Mouse (Mus musculus) A20 (cell line): Measurements from ENCODE around the gene Leng9.
A peak's percentile ranks its signal among the peaks of the same experiment; 100 is the strongest.

Experiments
- DNase-seq: peaks from one replicate; pipeline ENCODE4 v3.0.0-alpha.2; 2011; ENCODE audit warnings: low read depth, low spot score

Leng9 gene

GRCm38 (mm10) chr7:4124315-4124759 lies 25.8 kb downstream of the Leng9 start:
- DNase-seq = peak; percentile 39

- no peak for DNase-seq
Measured at GRCm38 (mm10) chr7:4123732-4124131, 26.4 kb downstream of the Leng9 start.

- no peak for DNase-seq
Measured at GRCm38 (mm10) chr7:4122783-4123182, 27.4 kb downstream of the Leng9 start.

GRCm38 (mm10) chr7:4122076-4122768 lies 28.0 kb downstream of the Leng9 start:
- no peak for DNase-seq

GRCm38 (mm10) chr7:4119976-4120921 lies 29.9 kb downstream of the Leng9 start:
- DNase-seq = no peak

GRCm38 (mm10) chr7:4119344-4119902 lies 30.8 kb downstream of the Leng9 start, which contains the start of gene Ttyh1:
TSS of gene Ttyh1 (plus strand) at chr7:4119408.
- DNase-seq = no peak

- no peak for DNase-seq
Measured at GRCm38 (mm10) chr7:4117050-4117814, 32.9 kb downstream of the Leng9 start.

- DNase-seq = no peak
Measured at GRCm38 (mm10) chr7:4111766-4112165, 38.4 kb downstream of the Leng9 start.

GRCm38 (mm10) chr7:4103411-4103810 lies 46.8 kb downstream of the Leng9 start:
- DNase-seq = peak; percentile 61

GRCm38 (mm10) chr7:4101144-4101543 lies 49.0 kb downstream of the Leng9 start:
- DNase-seq = no peak

GRCm38 (mm10) chr7:4098832-4099231 lies 51.3 kb downstream of the Leng9 start:
- DNase-seq = no peak

- DNase-seq = no peak
Measured at GRCm38 (mm10) chr7:4098301-4098700, 51.9 kb downstream of the Leng9 start.
